Mouse (Mus musculus): Measurements from ENCODE around the gene Tom1l2.

The Tom1l2 gene

DNA sequence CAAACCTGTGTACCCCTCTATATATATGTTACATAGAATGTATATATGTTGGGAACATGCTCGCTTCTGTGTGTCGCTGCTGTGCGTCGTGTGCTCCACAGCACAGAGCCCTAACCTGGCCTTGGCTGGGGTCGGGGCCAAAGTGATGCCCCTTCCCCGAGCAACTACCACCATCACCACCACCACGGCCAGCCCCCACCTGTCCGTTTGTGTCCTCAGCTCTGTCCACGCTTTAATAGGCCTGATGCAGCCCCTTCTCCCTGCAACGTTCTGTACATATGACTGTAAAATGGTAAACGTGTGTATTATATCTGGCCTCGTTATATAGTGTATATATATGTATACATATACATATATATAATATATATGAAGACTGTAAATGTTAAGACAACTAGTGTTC, 154.1 kb downstream of the Tom1l2 start:
- no peak for DNase-seq

DNA sequence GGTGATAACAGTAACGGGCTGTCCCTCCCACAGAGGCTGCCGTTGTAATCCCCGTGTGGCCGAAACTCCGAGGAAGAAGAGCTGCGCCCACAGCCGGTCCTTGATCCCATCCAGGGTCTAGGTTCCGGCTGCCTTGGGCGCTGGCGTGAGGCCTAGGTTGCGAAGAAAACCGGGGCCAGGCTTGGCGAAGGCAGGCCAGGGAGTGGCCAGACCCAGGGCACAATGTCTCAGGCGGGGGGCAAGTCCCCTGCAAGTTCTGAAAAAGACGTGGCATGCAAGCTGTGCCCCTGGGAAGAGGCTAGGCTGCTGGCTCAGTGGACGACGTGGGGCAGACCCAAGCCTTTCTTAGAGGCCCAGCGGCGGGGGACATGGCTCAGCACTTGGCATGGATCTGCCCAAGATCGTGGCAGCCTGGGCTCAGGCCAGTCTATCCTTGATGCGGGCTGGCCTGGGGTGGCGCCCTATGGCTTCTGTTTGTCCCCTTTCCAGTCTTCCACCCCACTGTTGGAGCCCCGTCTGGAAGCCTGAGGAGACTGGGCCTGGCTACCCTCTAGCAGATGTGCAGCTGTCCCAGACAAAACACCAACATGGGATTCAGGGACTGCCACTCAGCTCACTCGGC, 154.6 kb downstream of the Tom1l2 start:
- DNase-seq = peak in 1 of 2 experiments; percentile 51

DNA sequence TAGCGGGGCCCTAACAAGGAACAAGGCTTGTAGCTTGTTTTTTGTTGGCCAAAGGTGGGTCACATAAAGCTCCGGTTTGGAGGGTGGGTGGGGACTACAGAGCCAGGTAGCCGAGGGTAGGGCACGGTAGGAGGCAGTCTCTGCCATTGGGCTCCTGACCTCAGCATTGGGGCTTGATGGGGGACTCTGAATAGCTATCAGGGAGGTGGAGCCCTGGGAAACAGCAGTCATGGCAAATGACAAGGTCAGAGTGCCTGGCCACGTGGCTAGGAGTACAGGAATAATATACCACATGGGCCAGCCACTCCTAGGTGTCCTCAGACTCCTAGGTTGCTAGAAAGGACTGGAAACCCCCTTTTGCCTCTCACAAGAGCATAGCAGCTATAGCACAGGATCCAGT, 156.4 kb downstream of the Tom1l2 start:
- DNase-seq = no peak

DNA sequence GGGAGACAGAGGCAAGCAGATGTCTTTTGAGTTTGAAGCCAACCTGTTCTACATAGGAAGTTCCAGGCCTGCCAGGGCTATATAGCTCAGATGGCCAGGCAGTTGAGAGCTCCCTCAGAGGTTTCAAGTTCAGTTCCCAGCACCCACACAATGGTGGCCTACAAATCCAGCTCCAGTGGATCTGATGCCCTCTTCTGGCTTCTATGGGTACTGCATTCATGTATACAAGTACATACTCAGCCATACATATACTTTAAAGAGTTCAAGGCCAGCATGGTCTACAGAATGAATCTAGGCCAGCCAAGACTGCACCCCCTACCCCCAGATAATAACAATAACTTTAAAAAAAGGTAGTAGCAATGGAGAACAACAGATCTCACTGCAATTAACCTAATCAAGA, 157.6 kb downstream of the Tom1l2 start:
- DNase-seq = peak in 1 of 2 experiments; percentile 62

DNA sequence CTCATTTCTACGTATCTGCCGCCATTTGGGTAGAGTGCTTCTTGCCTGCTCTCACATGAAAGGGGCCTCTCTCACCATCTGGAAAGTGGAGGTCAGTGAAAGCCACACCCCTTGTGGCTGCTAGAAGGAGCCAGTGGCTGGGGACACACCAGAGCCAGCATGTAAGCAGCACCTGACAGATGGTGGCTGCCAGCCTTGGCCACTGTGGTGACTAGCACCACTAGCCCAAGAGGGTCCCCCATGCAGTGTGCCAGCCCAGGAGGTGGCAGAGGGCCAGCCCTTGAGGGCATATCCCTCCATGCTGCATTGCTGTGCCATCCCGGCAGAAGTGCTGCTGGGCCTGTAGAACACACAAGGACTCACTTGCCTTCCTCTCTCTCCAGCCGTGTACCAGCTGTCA, 159.1 kb downstream of the Tom1l2 start:
- DNase-seq = peak; percentile 67 to 76

DNA sequence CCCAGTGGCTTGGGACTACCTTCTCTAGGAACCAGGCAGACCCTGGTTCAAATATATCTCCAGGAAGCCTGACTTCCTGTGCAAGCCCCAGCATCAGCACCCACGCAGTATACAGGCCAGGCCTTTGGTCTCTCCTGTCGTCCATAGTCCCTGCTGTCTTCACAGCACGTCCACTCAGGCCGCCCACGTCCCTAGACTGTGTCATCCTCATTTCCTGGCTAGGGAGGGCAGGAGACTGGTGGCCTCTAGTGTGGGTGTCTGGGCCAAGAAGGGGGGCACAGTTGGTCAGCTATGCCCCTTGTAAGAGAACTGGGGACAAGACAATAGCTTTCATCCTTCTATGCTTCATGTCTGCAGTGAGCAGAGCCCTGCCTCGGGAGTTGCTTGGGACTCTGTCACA, 160.2 kb downstream of the Tom1l2 start:
- DNase-seq = no peak

DNA sequence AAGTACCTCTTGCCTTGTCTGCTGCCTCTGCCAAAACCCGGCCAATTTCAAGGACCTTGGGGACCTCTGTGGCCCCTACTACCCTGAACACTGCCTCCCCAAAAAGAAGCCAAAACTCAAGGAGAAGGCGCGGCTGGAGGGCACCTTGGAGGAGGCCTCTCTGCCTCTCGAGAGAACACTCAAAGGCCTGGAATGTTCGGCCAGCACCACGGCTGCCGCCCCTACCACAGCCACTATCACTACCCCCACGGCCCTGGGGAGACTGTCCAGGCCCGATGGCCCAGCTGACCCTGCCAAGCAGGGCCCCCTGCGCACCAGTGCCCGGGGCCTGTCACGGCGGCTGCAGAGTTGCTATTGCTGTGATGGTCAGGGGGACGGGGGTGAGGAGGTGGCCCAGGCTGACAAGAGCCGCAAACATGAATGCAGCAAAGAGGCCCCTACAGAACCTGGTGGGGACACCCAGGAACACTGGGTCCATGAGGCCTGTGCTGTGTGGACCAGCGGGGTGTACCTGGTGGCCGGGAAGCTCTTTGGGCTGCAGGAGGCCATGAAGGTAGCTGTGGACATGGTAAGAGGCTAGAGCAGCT, 162.6 kb downstream of the Tom1l2 start:
- no peak for DNase-seq

DNA sequence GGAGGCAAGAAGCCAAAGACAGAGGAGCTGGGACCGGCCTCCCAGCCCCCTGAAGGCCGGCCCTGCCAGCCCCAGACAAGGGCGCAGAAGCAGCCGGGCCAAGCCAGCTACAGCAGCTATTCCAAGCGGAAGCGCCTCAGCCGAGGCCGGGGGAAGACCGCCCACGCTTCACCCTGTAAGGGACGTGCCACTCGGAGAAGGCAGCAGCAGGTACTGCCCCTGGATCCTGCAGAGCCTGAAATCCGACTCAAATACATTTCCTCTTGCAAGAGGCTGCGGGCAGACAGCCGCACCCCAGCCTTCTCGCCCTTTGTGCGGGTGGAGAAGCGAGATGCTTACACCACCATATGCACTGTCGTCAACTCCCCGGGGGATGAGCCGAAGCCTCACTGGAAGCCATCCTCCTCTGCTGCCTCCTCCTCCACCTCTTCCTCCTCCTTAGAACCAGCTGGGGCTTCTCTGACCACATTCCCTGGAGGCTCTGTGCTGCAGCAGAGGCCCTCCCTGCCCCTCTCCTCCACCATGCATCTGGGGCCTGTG, 163.1 kb downstream of the Tom1l2 start:
- DNase-seq = peak in 1 of 2 experiments; percentile 55

DNA sequence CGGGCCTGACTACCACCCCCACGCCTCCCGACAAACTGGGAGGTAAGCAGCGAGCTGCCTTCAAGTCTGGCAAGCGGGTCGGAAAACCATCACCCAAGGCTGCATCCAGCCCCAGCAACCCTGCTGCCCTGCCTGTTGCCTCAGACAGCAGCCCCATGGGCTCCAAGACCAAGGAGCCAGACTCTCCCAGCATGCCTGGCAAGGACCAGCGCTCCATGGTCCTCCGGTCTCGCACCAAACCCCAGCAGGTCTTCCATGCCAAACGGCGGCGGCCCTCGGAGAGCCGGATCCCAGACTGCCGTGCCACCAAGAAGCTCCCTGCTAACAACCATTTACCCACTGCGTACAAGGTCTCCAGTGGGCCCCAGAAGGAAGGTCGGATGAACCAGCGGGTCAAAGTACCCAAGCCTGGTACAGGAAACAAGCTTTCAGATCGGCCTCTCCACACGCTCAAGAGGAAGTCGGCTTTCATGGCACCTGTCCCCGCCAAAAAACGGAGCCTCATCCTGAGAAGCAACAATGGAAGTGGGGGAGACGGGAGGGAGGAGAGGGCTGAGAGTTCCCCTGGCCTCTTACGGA, 164.3 kb downstream of the Tom1l2 start:
- DNase-seq = peak in 1 of 2 experiments; percentile 48

DNA sequence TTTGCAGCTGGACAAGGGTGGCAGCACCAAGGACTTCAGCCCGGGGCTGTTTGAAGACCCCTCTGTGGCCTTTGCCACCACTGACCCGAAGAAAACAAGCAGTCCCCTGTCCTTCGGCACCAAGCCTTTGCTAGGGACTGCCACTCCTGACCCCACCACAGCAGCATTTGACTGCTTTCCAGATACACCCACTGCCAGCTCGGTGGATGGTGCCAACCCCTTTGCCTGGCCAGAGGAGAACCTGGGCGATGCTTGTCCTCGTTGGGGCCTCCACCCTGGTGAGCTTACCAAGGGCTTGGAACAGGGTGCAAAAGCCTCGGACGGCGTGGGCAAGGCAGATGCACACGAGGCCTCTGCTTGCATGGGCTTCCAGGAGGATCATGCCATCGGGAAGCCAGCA, 165.6 kb downstream of the Tom1l2 start:
- peak; percentile 62 to 68 for DNase-seq

DNA sequence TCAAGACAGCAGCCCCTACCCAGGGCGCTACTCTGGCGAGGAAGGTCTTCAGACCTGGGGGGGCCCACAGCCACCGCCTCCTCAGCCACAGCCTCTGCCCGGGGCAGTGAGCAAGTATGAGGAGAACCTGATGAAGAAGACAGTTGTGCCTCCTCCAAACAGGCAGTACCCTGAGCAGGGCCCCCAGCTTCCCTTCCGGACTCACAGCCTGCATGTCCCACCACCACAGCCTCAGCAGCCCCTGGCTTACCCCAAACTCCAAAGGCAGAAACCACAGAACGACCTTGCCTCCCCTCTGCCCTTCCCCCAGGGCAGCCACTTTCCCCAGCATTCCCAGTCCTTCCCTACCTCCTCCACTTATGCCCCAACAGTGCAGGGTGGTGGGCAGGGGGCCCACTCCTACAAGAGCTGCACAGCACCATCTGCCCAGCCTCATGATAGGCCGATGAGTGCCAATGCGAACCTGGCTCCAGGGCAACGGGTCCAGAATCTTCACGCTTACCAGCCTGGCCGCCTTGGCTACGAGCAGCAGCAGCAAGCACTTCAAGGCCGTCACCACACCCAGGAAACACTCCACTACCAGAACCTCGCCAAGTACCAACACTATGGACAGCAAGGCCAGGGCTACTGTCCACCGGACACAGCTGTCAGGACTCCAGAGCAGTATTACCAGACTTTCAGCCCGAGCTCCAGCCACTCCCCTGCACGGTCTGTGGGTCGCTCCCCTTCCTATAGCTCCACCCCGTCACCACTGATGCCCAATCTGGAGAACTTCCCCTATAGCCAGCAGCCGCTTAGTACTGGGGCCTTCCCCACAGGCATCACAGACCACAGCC, 167.1 kb downstream of the Tom1l2 start:
- peak; percentile 85 to 89 for DNase-seq

DNA sequence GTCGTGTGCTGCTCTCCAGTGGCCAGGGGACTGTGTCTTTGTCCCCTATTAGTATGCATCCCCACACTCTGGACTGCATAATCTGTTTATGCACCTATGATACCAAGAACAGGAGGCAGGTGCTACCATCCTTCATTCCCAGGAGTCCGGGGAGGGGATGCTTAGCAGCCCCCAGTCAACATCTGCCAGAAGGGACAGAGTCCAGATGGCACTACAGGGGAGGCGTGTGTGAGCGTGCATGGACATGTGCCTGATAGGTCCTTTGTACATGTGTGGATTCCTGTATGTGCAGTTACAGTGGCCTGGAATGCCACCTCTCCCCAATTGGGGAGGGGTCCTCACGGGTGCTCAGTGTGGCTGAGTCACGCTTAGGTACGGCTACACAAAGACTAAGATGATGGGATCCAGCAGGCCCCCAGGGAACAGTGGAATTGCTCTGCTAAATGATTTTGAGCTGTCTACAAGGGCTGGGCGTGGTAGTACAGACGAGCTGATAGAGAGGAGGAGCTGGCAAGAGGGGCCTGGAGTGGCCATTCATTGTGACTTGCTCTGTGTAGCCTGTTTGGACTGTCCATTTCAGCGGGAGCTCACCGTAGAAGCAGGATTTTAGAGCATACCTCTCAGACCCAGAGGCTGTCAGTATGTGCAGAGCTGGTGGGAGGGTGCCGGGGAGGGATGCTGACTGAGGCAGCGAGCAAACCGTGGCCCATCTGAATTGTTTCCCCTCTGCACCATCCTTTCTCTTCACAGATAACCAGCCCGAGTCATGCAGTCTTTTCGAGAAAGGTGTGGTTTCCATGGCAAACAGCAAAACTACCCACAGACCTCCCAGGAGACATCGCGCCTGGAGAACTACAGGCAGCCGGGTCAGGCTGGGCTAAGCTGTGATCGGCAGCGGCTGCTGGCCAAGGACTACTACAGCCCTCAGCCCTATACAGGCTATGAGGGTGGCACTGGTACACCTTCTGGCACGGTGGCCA, 168.1 kb downstream of the Tom1l2 start:
- peak in 1 of 2 experiments; percentile 51 for DNase-seq

DNA sequence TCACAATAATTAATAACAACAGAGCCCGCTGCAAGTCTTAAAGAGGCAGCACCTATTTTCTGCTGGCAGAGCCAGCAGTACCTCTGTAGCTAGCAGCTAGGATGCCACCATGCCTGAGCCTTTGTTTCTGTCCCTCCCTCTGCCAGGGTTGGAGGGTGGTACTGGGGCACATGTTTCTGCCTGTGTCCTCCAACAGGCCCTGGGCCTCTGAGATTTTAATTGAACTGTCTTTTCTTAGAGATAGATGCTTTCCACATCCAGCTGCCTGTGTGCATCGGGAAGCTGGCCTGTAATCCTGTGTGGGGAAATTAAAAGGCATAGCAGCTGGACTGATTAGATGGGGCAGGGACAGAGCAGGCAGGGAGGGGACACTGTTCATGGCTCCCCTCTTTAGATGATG, 170.0 kb downstream of the Tom1l2 start:
- DNase-seq = no peak

DNA sequence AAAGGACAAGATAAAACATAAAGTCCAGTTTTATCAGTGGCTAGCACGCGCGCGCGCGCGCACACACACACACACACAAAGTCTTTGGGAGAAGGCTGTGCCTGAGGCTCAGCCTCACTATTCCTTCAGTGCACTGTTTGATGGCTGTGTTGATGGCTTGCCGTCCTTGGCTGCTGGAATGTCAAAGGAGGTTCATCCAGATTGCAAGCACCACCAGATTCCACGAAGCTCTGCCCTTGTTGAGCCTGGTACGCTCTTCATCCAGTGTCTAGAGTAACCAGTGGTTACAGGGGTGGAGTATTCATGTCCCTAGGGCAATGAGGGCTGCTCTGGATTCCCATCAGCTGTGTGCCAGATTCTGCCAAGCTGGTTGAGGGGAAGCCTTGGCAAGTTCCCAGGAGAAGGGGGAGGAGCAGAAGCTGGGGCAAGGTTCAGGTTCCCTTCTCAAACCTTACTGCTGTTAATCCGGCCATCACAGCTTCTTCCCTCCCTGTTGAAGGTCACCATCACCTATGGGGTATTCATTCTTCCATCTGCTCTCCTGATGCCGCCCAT, 170.5 kb downstream of the Tom1l2 start:
- DNase-seq = peak in 1 of 2 experiments; percentile 68

DNA sequence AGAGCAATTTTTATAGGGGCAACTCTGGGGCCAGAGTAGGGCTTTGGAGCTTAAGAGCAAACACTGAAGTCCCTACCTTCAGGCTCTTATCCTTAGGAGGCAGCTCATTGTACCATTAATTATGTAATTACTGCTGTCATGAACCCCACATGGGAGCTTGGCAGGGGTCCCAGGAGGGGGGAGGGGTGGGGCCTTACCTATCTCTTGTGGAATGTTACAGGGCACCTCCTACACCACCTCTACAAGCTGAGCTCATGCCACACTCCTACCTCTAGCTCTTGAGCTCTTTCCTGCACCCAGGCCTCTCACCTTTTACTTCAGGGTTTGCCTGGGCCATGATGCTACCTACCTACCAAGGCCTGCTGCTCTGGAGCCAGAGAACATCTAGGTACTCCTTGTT, 174.2 kb downstream of the Tom1l2 start:
- peak; percentile 54 to 72 for DNase-seq

DNA sequence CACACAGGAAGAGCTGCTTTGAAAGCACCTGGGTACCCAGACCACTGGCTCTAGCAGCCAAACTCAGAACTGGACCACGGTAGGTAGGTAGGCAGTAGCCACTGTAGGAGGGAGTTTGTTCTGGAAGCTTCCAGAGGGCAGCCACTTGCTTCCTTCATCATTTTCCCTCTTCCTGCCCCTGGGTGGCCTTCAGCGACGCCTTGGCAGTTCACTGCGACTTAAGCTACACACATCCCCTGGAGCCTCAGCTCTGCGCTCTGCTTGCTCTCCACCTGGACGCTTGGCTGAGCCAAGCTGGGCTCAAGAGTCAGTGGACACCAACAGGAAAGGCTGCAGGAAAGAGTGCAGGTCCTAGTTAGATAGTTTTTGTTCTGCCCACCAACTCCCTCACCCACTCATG, 174.7 kb downstream of the Tom1l2 start:
- peak; percentile 37 to 45 for DNase-seq

DNA sequence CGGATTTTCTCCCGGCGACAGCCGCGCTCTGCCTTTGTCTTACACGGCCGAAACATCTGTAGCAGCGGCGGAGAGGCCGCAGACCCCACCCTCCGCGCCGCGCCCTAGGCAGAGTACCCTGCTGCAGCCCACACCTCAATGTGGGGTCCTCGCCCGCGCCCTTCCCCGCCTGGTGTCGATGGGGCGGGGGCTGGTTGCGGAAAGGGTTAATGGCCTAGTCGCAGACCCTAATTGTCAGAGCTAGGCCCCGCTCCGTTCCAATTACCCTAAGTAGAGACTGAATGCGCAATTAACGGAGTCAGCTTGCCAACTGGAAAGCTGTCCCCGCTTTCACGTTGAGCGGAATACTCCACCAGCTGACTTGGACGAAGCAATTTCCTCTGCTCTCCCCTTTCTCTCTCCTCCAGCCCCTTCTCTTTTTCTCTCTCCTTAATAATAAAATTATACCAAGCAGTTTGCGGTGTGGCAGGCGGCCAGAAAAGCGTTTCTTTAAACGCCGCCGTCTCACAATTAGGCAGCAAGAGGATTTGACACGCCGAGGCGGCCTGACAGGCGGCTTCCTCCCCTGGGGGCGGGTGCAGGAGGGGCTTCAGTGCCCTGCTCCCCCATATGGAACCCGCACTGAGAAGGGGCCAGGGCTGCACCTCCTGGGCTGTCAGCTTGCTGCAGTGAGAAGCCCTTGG, 175.6 kb downstream of the Tom1l2 start:
- DNase-seq = peak; percentile 73

Measured in cerebellum, postnatal 14 days (tissue).